Mouse (Mus musculus) kidney, postnatal 0 days (tissue): ENCODE data around the gene Eef2. TPM values are rescaled to one million over a fixed set of nuclear protein-coding genes. Genes with fewer than 3 reads are reported as not detected.
"Not testable (repeated sequence)": the region's sequence is repeated elsewhere in the genome, so short reads cannot be mapped to it uniquely, and the experiment has no call there.

ENCODE experiments used
- ATAC-seq: fragments of 200-750 bp; cut with Nextera tagmentation; replicated peaks from 2 replicates; pipeline ENCODE4 v1.8.0; 2017; ENCODE audit warnings: low read depth, moderate number of reproducible peaks, moderate TSS enrichment, moderate library complexity; ENCODE audit not compliant: low FRiP score
- DNase-seq: peaks from one replicate; pipeline ENCODE4 v3.0.0-alpha.2; 2016; ENCODE audit warnings: low spot score
- H3K27ac ChIP-seq: fragments of 300-500 bp; sonication (generic); 2 replicates; pipeline ENCODE4 v1.5.1; 2014; ENCODE audit warnings: mild to moderate bottlenecking
- H3K27me3 ChIP-seq: fragments of 300-500 bp; sonication (generic); 2 replicates; pipeline ENCODE4 v1.6.1; 2014; ENCODE audit warnings: low read length, mixed read lengths; ENCODE audit not compliant: insufficient read depth
- H3K36me3 ChIP-seq: fragments of 300-500 bp; sonication (generic); 2 replicates; pipeline ENCODE4 v1.6.1; 2014; ENCODE audit warnings: low read length, mixed read lengths; ENCODE audit not compliant: insufficient read depth
- H3K4me1 ChIP-seq: fragments of 300-500 bp; sonication (generic); replicated peaks from 2 replicates; pipeline ENCODE4 v1.6.1; 2014; ENCODE audit warnings: antibody characterized with exemption, low read length, mixed read lengths; ENCODE audit not compliant: insufficient read depth
- H3K4me2 ChIP-seq: fragments of 300-500 bp; sonication (generic); 2 replicates; pipeline ENCODE4 v1.6.1; 2014; ENCODE audit warnings: mild to moderate bottlenecking, low read length, moderate library complexity, mixed read lengths
- H3K4me3 ChIP-seq: fragments of 300-500 bp; sonication (generic); replicated peaks from 2 replicates; pipeline ENCODE4 v1.5.1; 2014; ENCODE audit warnings: low read depth, low read length
- H3K9ac ChIP-seq: fragments of 300-500 bp; sonication (generic); 2 replicates; pipeline ENCODE4 v1.6.1; 2014; ENCODE audit warnings: low read depth, low read length
- H3K9me3 ChIP-seq: fragments of 300-500 bp; sonication (generic); replicated peaks from 2 replicates; pipeline ENCODE4 v1.6.1; 2016; ENCODE audit warnings: low read length, inconsistent platforms, mixed read lengths
- CTCF ChIP-seq: IDR thresholded peaks from 2 replicates; pipeline ENCODE4 v1.5.1; 2016; ENCODE audit warnings: antibody characterized with exemption, low read depth, mild to moderate bottlenecking, moderate library complexity
- WGBS: fragments of 180-500 bp; shearing (Covaris S2); extraction: QIAGEN DNeasy Blood & Tissue Kit; methylation state at CpG from one replicate; pipeline ENCODE4 v1.1.7; 2014; 5-methylcytosine and 5-hydroxymethylcytosine counted together
- polyA plus RNA-seq: library from polyadenylated mRNA; unstranded; fragments of >200 nt; fragmentation: Nextera tagmentation; extraction: Ambion mirVana; gene quantifications from 2 replicates; pipeline ENCODE4 v1.2.1, GENCODE M21; 2015

Eef2 gene
- polyA plus RNA-seq, 1 experiment from 2014 or later = 560 TPM

DNA sequence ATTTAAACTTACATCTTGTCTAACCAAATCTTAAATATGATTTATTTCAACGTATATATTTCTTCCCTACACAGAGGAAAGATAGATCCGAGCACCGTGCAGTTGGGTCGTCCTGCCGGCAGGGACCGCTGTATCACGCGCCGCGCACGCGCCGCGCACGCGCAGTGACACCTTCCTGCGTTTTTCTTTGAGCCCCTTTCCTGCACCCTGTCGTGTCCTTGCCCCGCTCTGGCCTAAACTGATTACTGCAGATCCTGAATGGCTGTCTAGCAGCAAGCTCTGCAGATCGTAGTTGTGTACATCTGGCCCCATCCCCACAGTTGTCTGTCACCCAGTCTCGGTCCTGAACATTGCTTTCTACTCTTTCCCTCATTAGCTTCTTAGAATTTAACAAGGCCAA is 3.3 kb upstream of the Eef2 start:
- Histone ChIP-seq H3K9ac (peak overlapping the region; percentile 3; the same call in 1 of the 2 replicates), H3K36me3 (0 out of 2 replicates have a peak, but pooled peaks cover 4% of the 10 kb centered on the region), H3K4me1 (peaks cover 6% of the 10 kb centered on the region; the same call in 1 of the 2 replicates), H3K27me3 (no peaks in the 10 kb centered on the region), H3K27ac (peak overlapping the region; percentile 47; the same call in 1 of the 2 replicates), H3K9me3 (no peaks in the 10 kb centered on the region), H3K4me3 (no peak overlapping the region), H3K4me2 (peak overlapping the region; percentile 5; the same call in 1 of the 2 replicates)
- 7% methylated on average over 21 of the region's 21 CpGs for WGBS
- TF ChIP-seq CTCF = peak; percentile 90
- ATAC-seq = 0 out of 2 replicates have a peak, but pooled peaks have one; percentile 1
- DNase-seq = peak; percentile 92

DNA sequence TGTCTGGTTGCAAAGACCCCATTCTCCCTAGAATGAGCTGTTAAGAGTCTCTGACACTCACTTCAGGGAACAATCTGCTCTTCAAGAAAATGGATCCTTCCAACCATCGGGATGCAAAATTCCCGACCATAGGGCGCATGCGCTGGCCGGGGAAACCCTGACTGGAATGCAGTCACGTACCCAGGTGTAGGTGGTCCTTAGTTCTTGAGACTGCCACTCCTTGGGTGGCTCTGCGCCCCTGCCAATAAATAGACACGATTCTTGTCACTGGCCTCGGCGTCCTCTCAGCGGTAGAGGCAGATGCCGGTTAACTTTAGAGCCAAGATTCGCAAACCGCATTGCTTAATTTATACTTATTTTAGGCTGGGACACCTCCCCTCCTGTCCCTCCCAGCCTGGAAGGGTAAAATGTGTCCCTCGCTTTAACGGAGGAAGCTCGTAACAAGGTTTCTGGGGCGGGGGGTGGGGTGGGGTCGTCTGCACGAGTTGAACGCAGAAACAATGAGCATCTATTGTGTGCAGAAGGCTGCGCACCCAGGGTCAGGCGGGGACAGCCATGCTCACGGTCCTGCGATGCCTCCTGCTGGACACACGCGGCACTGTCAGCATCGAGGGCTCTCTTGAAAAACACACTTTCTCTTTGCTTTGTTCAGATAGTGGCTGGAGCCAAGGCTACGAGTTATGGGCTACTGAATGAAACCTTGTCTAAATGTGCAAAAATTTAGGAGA is 1.6 kb upstream of the Eef2 start:
- WGBS = 4% methylated on average over 29 of the region's 29 CpGs
- Histone ChIP-seq H3K27ac (peak overlapping the region; percentile 85; the same call in 1 of the 2 replicates), H3K4me1 (peaks cover 8% of the 10 kb centered on the region; the same call in 1 of the 2 replicates), H3K4me3 (peak overlapping the region; percentile 21), H3K9me3 (no peaks in the 10 kb centered on the region), H3K36me3 (peaks cover 20% of the 10 kb centered on the region), H3K4me2 (peak overlapping the region; percentile 63), H3K9ac (0 out of 2 replicates have a peak overlapping the region, but pooled peaks have one; percentile 20), H3K27me3 (no peaks in the 10 kb centered on the region)
- ATAC-seq = peak; percentile 18; the same call in 1 of the 2 replicates
- DNase-seq = peak; percentile 90
- peak; percentile 89 for TF ChIP-seq CTCF

DNA sequence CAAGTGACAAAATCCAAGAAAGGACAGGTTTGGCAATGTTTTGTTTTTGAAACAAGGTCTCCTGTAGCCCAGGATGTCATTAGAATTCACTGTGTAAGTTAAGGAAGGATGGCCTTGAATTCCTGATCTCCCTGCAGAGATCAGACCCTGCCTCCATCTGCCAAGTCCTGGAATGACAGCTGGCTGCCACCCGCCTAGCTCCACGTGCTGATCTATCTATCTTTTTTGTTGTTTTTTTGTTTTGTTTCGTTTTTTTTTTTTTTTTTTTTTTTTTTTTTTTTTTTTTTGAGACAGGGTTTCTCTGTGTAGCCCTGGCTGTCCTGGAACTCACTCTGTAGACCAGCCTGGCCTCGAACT is 1.1 kb upstream of the Eef2 start:
- not testable (repeated sequence) for H3K4me3 ChIP-seq, H3K27me3 ChIP-seq, DNase-seq, H3K9me3 ChIP-seq, H3K9ac ChIP-seq, H3K4me1 ChIP-seq, ATAC-seq
- Histone ChIP-seq H3K27ac (peak overlapping the region; percentile 85), H3K4me2 (peak overlapping the region; percentile 63; the same call in 1 of the 2 replicates), H3K36me3 (peaks cover 25% of the 10 kb centered on the region)
- 10% methylated on average over 4 of the region's 4 CpGs for WGBS

DNA sequence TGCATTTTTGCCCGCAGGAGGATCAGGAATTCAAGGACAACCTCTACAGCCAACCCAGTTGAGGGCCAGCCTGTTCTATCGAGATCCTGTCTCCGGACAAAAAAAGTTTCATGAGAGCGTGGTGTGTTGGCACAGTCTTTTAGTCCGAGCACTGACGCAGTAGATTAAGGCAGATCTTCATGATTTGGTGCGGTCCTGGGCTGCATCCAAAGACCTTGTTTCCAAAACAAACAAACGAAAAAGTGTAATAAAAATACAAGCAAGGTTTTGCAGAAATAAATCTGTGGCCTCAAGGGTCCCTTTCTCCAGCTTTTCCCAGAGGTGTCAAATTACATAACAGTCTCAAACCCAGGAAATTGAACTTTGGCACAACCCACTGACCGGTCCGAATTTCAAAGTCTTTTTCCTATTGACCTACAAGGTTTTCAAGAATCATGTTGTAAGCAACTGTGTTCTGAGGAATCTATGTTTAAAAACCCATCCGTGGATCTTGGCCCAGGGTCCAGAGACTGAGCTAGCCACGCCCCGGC is 430 bp upstream of the Eef2 start:
- H3K36me3 ChIP-seq = peaks cover 32% of the 10 kb centered on the region
- H3K27ac ChIP-seq = peak overlapping the region; percentile 85
- H3K27me3 ChIP-seq = no peaks in the 10 kb centered on the region
- DNase-seq (peak; percentile 91), ATAC-seq (peak; percentile 15)
- peak overlapping the region; percentile 31 for H3K4me2 ChIP-seq
- H3K9ac ChIP-seq = no peak overlapping the region
- H3K4me1 ChIP-seq = peaks cover 8% of the 10 kb centered on the region; the same call in 1 of the 2 replicates
- no peaks in the 10 kb centered on the region for H3K9me3 ChIP-seq
- H3K4me3 ChIP-seq = peak overlapping the region; percentile 92
- WGBS = under 1% methylated on average over 13 of the region's 13 CpGs
- no peak for TF ChIP-seq CTCF

DNA sequence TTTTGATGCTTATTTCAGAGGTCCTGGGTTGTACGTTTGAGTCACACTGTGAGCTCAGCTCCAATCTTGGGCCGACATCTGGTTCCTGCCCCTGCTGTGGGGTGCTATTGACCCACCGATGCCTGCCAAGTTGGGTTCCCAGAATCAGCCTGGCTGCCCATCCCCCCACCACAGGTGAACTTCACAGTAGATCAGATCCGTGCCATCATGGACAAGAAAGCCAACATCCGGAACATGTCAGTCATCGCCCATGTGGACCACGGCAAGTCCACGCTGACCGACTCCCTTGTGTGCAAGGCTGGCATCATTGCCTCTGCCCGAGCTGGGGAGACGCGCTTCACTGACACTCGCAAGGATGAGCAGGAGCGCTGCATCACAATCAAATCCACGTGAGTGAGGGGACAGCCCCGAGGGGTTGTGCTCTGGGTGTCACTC is 1.1 kb downstream of the Eef2 start:
- 9% methylated on average over 16 of the region's 16 CpGs for WGBS
- TF ChIP-seq CTCF = no peak
- Histone ChIP-seq H3K27ac (peak overlapping the region; percentile 91), H3K9me3 (no peaks in the 10 kb centered on the region), H3K36me3 (peaks cover 46% of the 10 kb centered on the region), H3K27me3 (no peaks in the 10 kb centered on the region), H3K4me2 (peak overlapping the region; percentile 86), H3K4me3 (peak overlapping the region; percentile 92), H3K4me1 (peaks cover 8% of the 10 kb centered on the region; the same call in 1 of the 2 replicates), H3K9ac (peak overlapping the region; percentile 98)
- ATAC-seq (no peak), DNase-seq (no peak)

DNA sequence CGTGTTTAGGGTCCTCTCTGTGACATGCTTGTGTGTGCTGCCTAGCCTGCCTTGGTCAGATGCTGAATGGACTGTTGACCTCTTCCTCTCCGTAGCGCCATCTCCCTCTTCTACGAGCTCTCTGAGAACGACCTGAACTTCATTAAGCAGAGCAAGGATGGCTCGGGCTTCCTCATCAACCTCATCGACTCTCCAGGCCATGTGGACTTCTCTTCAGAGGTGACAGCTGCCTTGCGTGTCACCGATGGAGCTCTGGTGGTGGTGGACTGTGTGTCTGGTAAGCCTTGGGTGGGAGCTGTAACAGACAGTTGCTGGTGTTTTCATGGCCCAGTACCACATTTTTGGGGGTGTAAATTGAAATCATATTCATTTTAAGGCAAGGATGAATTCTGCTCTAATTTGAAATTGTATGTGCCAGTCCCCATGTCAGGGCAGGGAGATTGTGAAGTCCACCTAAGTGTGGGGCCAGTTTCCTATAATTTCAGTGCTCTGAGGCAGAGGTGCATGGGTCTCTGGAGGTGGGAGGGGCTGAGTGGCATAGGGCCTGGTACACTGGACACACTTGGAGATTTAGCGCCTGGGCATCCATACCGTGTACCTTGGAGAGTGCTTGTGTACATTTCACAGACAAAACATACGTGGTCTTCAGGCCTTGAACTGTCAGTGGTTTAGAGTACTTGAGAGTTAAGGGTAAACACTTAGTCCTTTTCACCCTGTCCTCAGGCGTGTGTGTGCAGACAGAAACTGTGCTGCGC is 1.7 kb downstream of the Eef2 start:
- Histone ChIP-seq H3K4me2 (peak overlapping the region; percentile 86), H3K4me1 (peaks cover 8% of the 10 kb centered on the region; the same call in 1 of the 2 replicates), H3K27ac (no peak overlapping the region), H3K9ac (peak overlapping the region; percentile 98), H3K27me3 (no peaks in the 10 kb centered on the region), H3K4me3 (peak overlapping the region; percentile 92), H3K9me3 (no peaks in the 10 kb centered on the region), H3K36me3 (peaks cover 46% of the 10 kb centered on the region)
- 51% methylated on average over 14 of the region's 14 CpGs for WGBS
- TF ChIP-seq CTCF = no peak
- ATAC-seq (no peak), DNase-seq (no peak)
